Mouse (Mus musculus): ENCODE data around the gene Car2.

DNA sequence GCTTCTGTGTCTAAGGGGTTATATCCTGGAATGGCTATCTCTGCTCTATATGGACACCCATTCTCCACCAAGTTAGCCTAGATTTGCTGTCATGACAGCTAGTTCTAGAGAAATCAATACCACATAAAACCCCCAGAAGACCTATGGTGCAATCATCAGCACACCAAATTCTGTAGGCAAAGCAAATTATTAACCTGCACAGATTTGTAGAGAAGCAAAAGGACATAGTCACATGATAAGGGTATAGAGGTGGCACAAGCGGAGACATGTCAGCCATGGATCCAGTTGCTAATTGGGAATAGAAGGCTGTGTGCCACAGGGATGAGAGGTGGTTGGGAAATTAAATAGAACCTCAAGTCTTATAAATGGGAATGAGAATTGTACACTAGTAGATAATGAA is 47.1 kb upstream of the Car2 start:
- TF ChIP-seq POLR2A (IDR thresholded peaks at IDR 0.05; ENCODE audit: control insufficient read depth, extremely low read depth, insufficient read depth, low read length, poor library complexity) (no peak), CTCF (IDR thresholded peaks at IDR 0.05; ENCODE audit: borderline replicate concordance, control insufficient read depth, extremely low read depth, insufficient read depth, low read length, poor library complexity) (no peak)

All from thymus, adult 2 months (tissue).